Mouse (Mus musculus) kidney, adult 2 months (tissue): ENCODE measurements around the gene Batf. TPM values are rescaled to one million over a fixed set of nuclear protein-coding genes. Genes with fewer than 3 reads are reported as not detected.

Source experiments
- DNase-seq: peaks from one replicate; pipeline ENCODE4 v3.0.0; 2021
- H3K27ac ChIP-seq: fragments of 200-500 bp; 2 replicates; pipeline ENCODE4 v1.5.1; 2012; ENCODE audit warnings: low read depth, low read length, control low read depth, inconsistent platforms; ENCODE audit not compliant: insufficient read depth
- H3K27me3 ChIP-seq: fragments of 200-500 bp; replicated peaks from 2 replicates; pipeline ENCODE4 v1.6.1; 2012; ENCODE audit warnings: mild to moderate bottlenecking, moderate library complexity, low read length, inconsistent platforms; ENCODE audit not compliant: control insufficient read depth, insufficient read depth
- H3K36me3 ChIP-seq: fragments of 200-500 bp; 2 replicates; pipeline ENCODE4 v1.6.1; 2012; ENCODE audit warnings: mild to moderate bottlenecking, moderate library complexity, low read length, inconsistent platforms; ENCODE audit not compliant: control insufficient read depth, insufficient read depth
- H3K4me1 ChIP-seq: fragments of 200-500 bp; 2 replicates; pipeline ENCODE4 v1.6.1; 2011; ENCODE audit warnings: low read length; ENCODE audit not compliant: control insufficient read depth, insufficient read depth
- H3K4me3 ChIP-seq: fragments of 200-500 bp; 2 replicates; pipeline ENCODE4 v1.5.1; 2011; ENCODE audit warnings: mild to moderate bottlenecking, low read depth, low read length, control low read depth; ENCODE audit not compliant: insufficient read depth
- CTCF ChIP-seq: fragments of 200-500 bp; conservative IDR thresholded peaks from 2 replicates; pipeline ENCODE4 v1.5.1; 2011; ENCODE audit warnings: low read depth, mild to moderate bottlenecking, control low read depth, low read length, moderate library complexity, mixed read lengths; ENCODE audit not compliant: insufficient read depth, insufficient read length
- POLR2A ChIP-seq: fragments of 200-500 bp; IDR thresholded peaks from one replicate; pipeline ENCODE4 v1.6.1; 2011; ENCODE audit warnings: low read depth, low read length, control low read depth
- WGBS: fragments of 180-500 bp; shearing (Covaris S2); methylation state at CpG from one replicate; pipeline ENCODE4 v1.1.7; 2018; 5-methylcytosine and 5-hydroxymethylcytosine counted together
- polyA plus RNA-seq: library from polyadenylated mRNA; depleted of rRNA; stranded (reverse); fragments of >200 nt; gene quantifications from 2 replicates; pipeline ENCODE4 v1.2.3, GENCODE M21; 2012

The Batf gene
- polyA plus RNA-seq, 1 experiment: 2.0 TPM

DNA sequence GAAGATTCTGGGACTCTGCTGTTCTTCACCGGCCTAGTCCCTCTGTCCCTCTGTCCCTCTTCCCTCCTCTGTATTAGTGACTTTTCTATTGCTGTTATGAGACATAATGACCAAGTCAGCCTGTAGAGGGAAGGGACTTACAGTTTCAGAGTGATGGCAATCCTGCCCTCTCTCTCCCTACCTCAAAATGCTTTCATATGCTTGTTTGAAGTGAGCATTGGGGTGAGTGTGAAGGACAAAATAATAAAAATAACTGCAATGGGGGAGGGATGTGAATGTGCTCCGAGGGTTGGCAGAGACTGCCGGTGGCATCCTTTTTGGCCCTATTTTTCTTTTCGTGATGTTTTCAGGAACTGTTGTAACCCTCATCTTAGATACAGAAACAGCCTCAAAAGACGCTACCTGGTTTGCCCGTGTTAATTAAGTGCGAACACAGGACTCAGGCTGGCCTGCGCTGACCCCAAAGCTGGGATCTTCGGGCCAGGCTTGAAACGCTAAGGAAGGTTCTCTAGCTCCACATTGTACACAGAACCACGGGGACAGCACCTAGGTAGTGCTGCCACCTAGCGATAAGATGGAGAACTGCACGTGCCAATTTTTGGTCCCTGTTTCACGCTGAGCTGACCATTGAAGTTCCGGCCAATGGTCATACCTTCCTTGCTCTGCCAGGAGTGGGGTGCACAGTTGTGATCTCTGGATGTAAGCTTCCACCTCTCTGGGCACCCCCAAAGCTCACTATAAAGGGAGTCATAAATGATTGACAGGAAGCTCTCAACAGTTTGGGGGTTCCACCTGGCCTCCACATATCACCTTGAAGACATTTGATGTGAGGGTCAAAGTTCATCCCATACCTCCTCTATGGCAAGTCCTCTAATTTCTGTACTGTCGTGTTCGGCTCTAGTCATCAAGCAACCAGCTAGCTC, 42.8 kb downstream of the Batf start:
- Histone ChIP-seq H3K27me3 (no peaks in the 10 kb centered on the region), H3K36me3 (no peaks in the 10 kb centered on the region), H3K27ac (no peak overlapping the region), H3K4me3 (no peak overlapping the region), H3K4me1 (no peaks in the 10 kb centered on the region)
- DNase-seq: peak; percentile 65
- 32% methylated on average over 17 of the region's 17 CpGs for WGBS
- TF ChIP-seq POLR2A (no peak), CTCF (peak; percentile 97)

- 52% methylated on average over 6 of the region's 6 CpGs for WGBS
- Histone ChIP-seq H3K4me1 (no peaks in the 10 kb centered on the region), H3K36me3 (no peaks in the 10 kb centered on the region), H3K4me3 (no peak overlapping the region), H3K27ac (no peak overlapping the region), H3K27me3 (no peaks in the 10 kb centered on the region)
- DNase-seq: no peak
- TF ChIP-seq CTCF (no peak), POLR2A (no peak)
Measured at GRCm38 (mm10) chr12:85729945-85730290, 43.4 kb downstream of the Batf start.

DNA sequence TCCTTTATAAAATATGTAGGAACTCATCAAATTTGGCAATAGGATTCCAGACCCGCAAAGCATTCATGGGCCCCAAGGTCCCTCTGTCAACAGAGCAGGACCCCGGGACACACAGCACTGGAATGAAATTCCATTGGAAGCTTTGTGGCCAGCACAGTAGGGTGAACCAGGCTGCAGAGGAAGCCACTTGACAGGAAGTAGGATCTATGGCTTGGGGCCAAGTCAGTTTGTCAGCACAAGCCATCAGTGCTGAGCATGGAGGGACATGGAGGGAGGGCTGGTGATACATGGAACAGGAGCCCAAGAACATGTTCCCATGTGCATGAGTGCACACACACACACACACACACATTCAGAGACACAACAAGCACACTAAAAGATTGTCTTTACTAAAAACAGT, 49.7 kb downstream of the Batf start:
- H3K4me3 ChIP-seq: no peak overlapping the region
- no peak for TF ChIP-seq CTCF
- TF ChIP-seq POLR2A: no peak
- DNase-seq: peak; percentile 52
- H3K27me3 ChIP-seq: no peaks in the 10 kb centered on the region
- no peaks in the 10 kb centered on the region for H3K36me3 ChIP-seq
- no peak overlapping the region for H3K27ac ChIP-seq
- no peaks in the 10 kb centered on the region for H3K4me1 ChIP-seq
- WGBS: 67% methylated on average over 2 of the region's 2 CpGs

DNA sequence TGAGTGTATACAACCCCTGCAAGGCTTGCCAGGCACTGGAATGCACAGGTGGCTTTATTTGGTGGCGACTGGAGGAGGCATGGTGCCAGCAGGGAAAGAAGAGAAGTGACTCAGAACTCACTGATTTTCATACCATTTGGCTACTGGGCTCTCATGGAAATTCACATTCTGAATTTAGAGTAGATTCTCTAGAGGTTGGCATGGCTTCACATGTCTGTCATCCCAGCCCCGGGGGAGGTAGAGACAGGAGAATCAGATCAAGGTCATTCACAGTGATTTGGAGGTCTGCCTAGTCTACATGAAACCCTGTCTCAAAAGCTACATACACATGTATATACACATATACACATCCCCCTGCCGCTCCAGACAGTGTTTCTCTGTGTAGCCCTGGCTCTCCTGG, 50.5 kb downstream of the Batf start:
- no peak overlapping the region for H3K27ac ChIP-seq
- H3K4me1 ChIP-seq: no peaks in the 10 kb centered on the region
- WGBS: 80% methylated on average over 3 of the region's 3 CpGs
- H3K4me3 ChIP-seq: no peak overlapping the region
- TF ChIP-seq POLR2A (no peak), CTCF (no peak)
- H3K36me3 ChIP-seq: no peaks in the 10 kb centered on the region
- no peak for DNase-seq
- H3K27me3 ChIP-seq: no peaks in the 10 kb centered on the region

DNA sequence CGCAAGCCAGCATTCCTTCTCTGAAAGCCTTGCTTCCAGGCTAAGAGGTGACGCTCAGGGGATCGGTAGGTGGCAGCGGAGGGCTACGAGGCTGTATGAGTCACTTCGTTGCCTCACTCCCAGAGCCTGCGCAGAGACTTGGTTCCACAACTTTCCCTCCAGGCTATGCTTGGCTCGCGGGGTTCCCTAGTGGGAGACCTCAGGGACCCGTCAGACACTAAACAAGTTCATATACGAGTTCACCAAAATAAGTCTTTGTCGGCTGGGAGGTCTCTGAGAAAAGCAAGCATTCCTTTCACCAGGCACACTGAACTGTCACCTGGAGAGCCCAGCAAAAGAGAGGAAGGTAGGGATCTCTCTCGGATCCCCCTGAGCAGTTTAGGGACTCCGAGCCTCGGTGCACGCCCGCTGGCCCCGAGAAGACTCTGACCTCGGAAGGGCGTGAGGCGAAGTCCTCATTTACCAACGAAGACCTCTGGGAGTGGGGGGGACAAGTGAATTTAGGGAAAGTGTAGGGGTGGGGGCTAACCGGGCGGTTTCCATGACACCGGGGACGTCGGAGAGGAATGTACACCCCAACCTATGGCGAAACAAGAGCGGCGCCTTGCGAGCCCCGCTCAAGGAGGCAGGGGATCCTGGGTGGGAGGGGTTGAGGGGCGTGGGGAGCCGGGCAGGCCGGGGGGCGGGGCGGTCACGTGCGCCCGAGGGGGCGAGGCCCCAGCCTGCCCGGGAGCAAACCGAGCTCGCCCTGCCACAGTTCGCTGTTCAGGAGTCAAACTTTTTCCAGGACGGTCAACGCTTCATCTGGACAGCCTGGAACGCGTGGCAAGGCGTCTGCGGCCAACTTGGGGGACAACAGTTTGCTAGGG, 59.6 kb downstream of the Batf start, which contains the start of gene Flvcr2:
Gene Flvcr2, plus strand, starts transcription at position 713 of the 869 bp plus-strand sequence.
- peak within 1 kb of the TSS; percentile 79 for H3K4me3 ChIP-seq
- H3K4me1 ChIP-seq: peaks cover 9% of the 10 kb centered on the region
- H3K27me3 ChIP-seq: no peaks in the 10 kb centered on the region
- DNase-seq: peak; percentile 92
- peak within 1 kb of the TSS; percentile 87 for H3K27ac ChIP-seq
- H3K36me3 ChIP-seq: no peaks in the 10 kb centered on the region
- WGBS: under 1% methylated on average over 51 of the region's 51 CpGs
- peak; percentile 8 for TF ChIP-seq POLR2A
- TF ChIP-seq CTCF: peak; percentile 99; the same call in 1 of the 2 replicates

DNA sequence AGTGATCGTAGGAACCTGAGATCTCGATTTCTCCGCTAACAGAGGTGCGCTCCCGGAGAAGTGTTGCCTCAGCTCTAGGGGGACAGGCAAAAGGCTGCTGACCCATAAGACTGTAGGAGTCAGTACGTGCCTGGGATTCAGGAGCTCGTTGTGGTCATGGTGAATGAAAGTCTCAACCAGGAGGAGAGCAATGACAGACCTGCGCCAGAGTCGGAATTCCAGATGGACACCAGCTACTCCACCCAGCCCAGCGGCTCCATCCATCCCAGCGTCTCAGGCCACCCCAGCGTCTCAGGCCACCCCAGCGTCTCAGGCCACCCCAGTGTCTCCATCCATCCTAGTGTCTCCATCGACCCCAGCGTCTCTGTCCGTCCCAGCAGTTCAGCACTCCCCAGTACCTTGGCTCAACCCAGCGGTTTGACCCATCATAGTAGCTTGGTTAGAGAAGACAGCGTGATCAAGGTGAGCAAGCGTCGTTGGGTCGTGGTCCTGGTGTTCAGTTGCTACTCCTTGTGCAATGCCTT, 60.3 kb downstream of the Batf start:
- H3K4me3 ChIP-seq: peak overlapping the region; percentile 79
- peak overlapping the region; percentile 87 for H3K27ac ChIP-seq
- no peaks in the 10 kb centered on the region for H3K27me3 ChIP-seq
- TF ChIP-seq CTCF (no peak), POLR2A (no peak)
- peaks cover 9% of the 10 kb centered on the region for H3K4me1 ChIP-seq
- no peaks in the 10 kb centered on the region for H3K36me3 ChIP-seq
- no peak for DNase-seq
- WGBS: 15% methylated on average over 21 of the region's 21 CpGs

- WGBS: 52% methylated on average over 10 of the region's 10 CpGs
- peaks cover 11% of the 10 kb centered on the region for H3K4me1 ChIP-seq
- H3K27me3 ChIP-seq: no peaks in the 10 kb centered on the region
- 0 out of 2 replicates have a peak overlapping the region, but pooled peaks have one; percentile 9 for H3K27ac ChIP-seq
- no peak for TF ChIP-seq CTCF
- no peaks in the 10 kb centered on the region for H3K36me3 ChIP-seq
- peak overlapping the region; percentile 79 for H3K4me3 ChIP-seq
- peak; percentile 30 for DNase-seq
Measured at GRCm38 (mm10) chr12:85747343-85747742, 60.9 kb downstream of the Batf start.
